Mouse (Mus musculus): ENCODE results near the gene Gm11554. TPM values are rescaled to one million over a fixed set of nuclear protein-coding genes. Genes with fewer than 3 reads are reported as not detected.
"Not testable (repeated sequence)": the region's sequence is repeated elsewhere in the genome, so short reads cannot be mapped to it uniquely, and the experiment has no call there.

Gm11554 gene
- polyA plus RNA-seq (2015; fragmentation: Nextera tagmentation; extraction: Ambion mirVana): not detected in 2 replicates

- H3K27ac ChIP-seq; H3K4me3 ChIP-seq (replicated peaks); H3K9ac ChIP-seq; ATAC-seq (ENCODE audit: low read depth); H3K4me2 ChIP-seq; H3K36me3 ChIP-seq; H3K9me3 ChIP-seq (replicated peaks); H3K27me3 ChIP-seq; H3K4me1 ChIP-seq (replicated peaks); DNase-seq: not testable (repeated sequence)
- no CpG with 5 or more reads among the region's 1 CpGs for WGBS (ENCODE audit: insufficient replicate concordance)
These were observed at the start of gene Gm11554 for GRCm38 (mm10) chr11:99804346-99804745. TSS of gene Gm11554 (minus strand) at chr11:99804446.

GRCm38 (mm10) chr11:99851508-99851907 is 47.3 kb upstream of the Gm11554 start, which contains the start of gene Krtap4-16:
TSS of gene Krtap4-16 (minus strand) at chr11:99851608.
- H3K4me3 ChIP-seq (replicated peaks): no peak within 1 kb of the TSS
- no peak within 1 kb of the TSS for H3K27ac ChIP-seq
- DNase-seq (no peak), ATAC-seq (ENCODE audit: low read depth) (no peak)
- H3K27me3 ChIP-seq: no peaks in the 10 kb centered on the region
- no peak within 1 kb of the TSS for H3K4me2 ChIP-seq
- no peaks in the 10 kb centered on the region for H3K9me3 ChIP-seq (replicated peaks)
- H3K36me3 ChIP-seq: no peaks in the 10 kb centered on the region
- H3K9ac ChIP-seq: no peak within 1 kb of the TSS
- H3K4me1 ChIP-seq (replicated peaks): no peaks in the 10 kb centered on the region

- 57% methylated on average over 2 of the region's 2 CpGs for WGBS (ENCODE audit: insufficient replicate concordance)
- H3K4me3 ChIP-seq (replicated peaks): no peak overlapping the region
These were observed 42.5 kb upstream of the Gm11554 start for GRCm38 (mm10) chr11:99846746-99847145.

GRCm38 (mm10) chr11:99842185-99842584 is 37.9 kb upstream of the Gm11554 start:
- Histone ChIP-seq H3K4me2 (no peak overlapping the region), H3K4me1 (replicated peaks) (no peaks in the 10 kb centered on the region), H3K4me3 (replicated peaks) (no peak overlapping the region), H3K36me3 (no peaks in the 10 kb centered on the region), H3K27me3 (no peaks in the 10 kb centered on the region), H3K9ac (no peak overlapping the region), H3K9me3 (replicated peaks) (0 out of 2 replicates have a peak, but pooled peaks cover 3% of the 10 kb centered on the region), H3K27ac (no peak overlapping the region)
- DNase-seq: no peak
- ATAC-seq (ENCODE audit: low read depth): no peak
- 54% methylated on average over 1 of the region's 1 CpGs for WGBS (ENCODE audit: insufficient replicate concordance)

More at GRCm38 (mm10) chr11:99846746-99847145, 42.5 kb upstream of the Gm11554 start:
- no peaks in the 10 kb centered on the region for H3K27me3 ChIP-seq
- no peak for ATAC-seq (ENCODE audit: low read depth)
- no peak overlapping the region for H3K9ac ChIP-seq
- no peaks in the 10 kb centered on the region for H3K4me1 ChIP-seq (replicated peaks)
- H3K27ac ChIP-seq: no peak overlapping the region
- DNase-seq: no peak
- no peak overlapping the region for H3K4me2 ChIP-seq
- H3K9me3 ChIP-seq (replicated peaks): no peaks in the 10 kb centered on the region
- no peaks in the 10 kb centered on the region for H3K36me3 ChIP-seq

- no peaks in the 10 kb centered on the region for H3K27me3 ChIP-seq
- 67% methylated on average over 1 of the region's 1 CpGs for WGBS (ENCODE audit: insufficient replicate concordance)
- no peak for ATAC-seq (ENCODE audit: low read depth)
These were observed 33.7 kb upstream of the Gm11554 start, which contains the start of gene 2300003K06Rik for GRCm38 (mm10) chr11:99837966-99838365. TSS of gene 2300003K06Rik (minus strand) at chr11:99838066.

GRCm38 (mm10) chr11:99815566-99815965 is 11.3 kb upstream of the Gm11554 start, which contains the start of gene Gm11564:
TSS of gene Gm11564 (minus strand) at chr11:99815666.
- H3K4me2 ChIP-seq; H3K36me3 ChIP-seq; ATAC-seq (ENCODE audit: low read depth); H3K4me1 ChIP-seq (replicated peaks); H3K9me3 ChIP-seq (replicated peaks); H3K27me3 ChIP-seq; H3K4me3 ChIP-seq (replicated peaks); H3K27ac ChIP-seq; H3K9ac ChIP-seq; DNase-seq: not testable (repeated sequence)
- 59% methylated on average over 2 of the region's 2 CpGs for WGBS (ENCODE audit: insufficient replicate concordance)

More at GRCm38 (mm10) chr11:99837966-99838365, 33.7 kb upstream of the Gm11554 start, which contains the start of gene 2300003K06Rik:
- Histone ChIP-seq H3K27ac (no peak within 1 kb of the TSS), H3K9me3 (replicated peaks) (0 out of 2 replicates have a peak, but pooled peaks cover 3% of the 10 kb centered on the region), H3K9ac (no peak within 1 kb of the TSS), H3K4me1 (replicated peaks) (no peaks in the 10 kb centered on the region), H3K36me3 (no peaks in the 10 kb centered on the region), H3K4me3 (replicated peaks) (no peak within 1 kb of the TSS), H3K4me2 (no peak within 1 kb of the TSS)
- DNase-seq: no peak

- not testable (repeated sequence) for H3K9me3 ChIP-seq (replicated peaks); DNase-seq; H3K36me3 ChIP-seq; H3K4me2 ChIP-seq; H3K27ac ChIP-seq; H3K4me1 ChIP-seq (replicated peaks); H3K27me3 ChIP-seq; ATAC-seq (ENCODE audit: low read depth); H3K4me3 ChIP-seq (replicated peaks); H3K9ac ChIP-seq
These were observed 5.5 kb upstream of the Gm11554 start, which contains the start of gene Krtap4-13 for GRCm38 (mm10) chr11:99809792-99810191. TSS of gene Krtap4-13 (minus strand) at chr11:99809892.

- H3K4me1 ChIP-seq (replicated peaks); H3K27me3 ChIP-seq; H3K9ac ChIP-seq; H3K36me3 ChIP-seq; ATAC-seq (ENCODE audit: low read depth); H3K4me2 ChIP-seq; H3K27ac ChIP-seq; H3K4me3 ChIP-seq (replicated peaks); H3K9me3 ChIP-seq (replicated peaks); DNase-seq: not testable (repeated sequence)
- no CpG with 5 or more reads among the region's 1 CpGs for WGBS (ENCODE audit: insufficient replicate concordance)
These were observed 5.4 kb downstream of the Gm11554 start, which contains the start of gene Gm11569 for GRCm38 (mm10) chr11:99798832-99799231. TSS of gene Gm11569 (minus strand) at chr11:99798932.

- DNase-seq: no peak
- Histone ChIP-seq H3K9ac (no peak within 1 kb of the TSS), H3K27ac (no peak within 1 kb of the TSS), H3K27me3 (no peaks in the 10 kb centered on the region), H3K9me3 (replicated peaks) (no peaks in the 10 kb centered on the region), H3K4me3 (replicated peaks) (no peak within 1 kb of the TSS), H3K36me3 (no peaks in the 10 kb centered on the region), H3K4me1 (replicated peaks) (no peaks in the 10 kb centered on the region), H3K4me2 (no peak within 1 kb of the TSS)
- WGBS (ENCODE audit: insufficient replicate concordance): 63% methylated on average over 2 of the region's 2 CpGs
- ATAC-seq (ENCODE audit: low read depth): no peak
These were observed 10.9 kb downstream of the Gm11554 start, which contains the start of gene Gm11596 for GRCm38 (mm10) chr11:99793367-99793766. TSS of gene Gm11596 (minus strand) at chr11:99793467.

GRCm38 (mm10) chr11:99784900-99785299 is 19.3 kb downstream of the Gm11554 start, which contains the start of gene Krtap4-9:
TSS of gene Krtap4-9 (plus strand) at chr11:99785200.
- H3K4me2 ChIP-seq; H3K9me3 ChIP-seq (replicated peaks); H3K27ac ChIP-seq; H3K4me1 ChIP-seq (replicated peaks); H3K9ac ChIP-seq; ATAC-seq (ENCODE audit: low read depth); H3K4me3 ChIP-seq (replicated peaks); DNase-seq; H3K36me3 ChIP-seq; H3K27me3 ChIP-seq: not testable (repeated sequence)

GRCm38 (mm10) chr11:99780604-99781003 is 23.6 kb downstream of the Gm11554 start, which contains the start of gene Krtap4-8:
TSS of gene Krtap4-8 (minus strand) at chr11:99780704.
- no peaks in the 10 kb centered on the region for H3K36me3 ChIP-seq
- H3K27me3 ChIP-seq: no peaks in the 10 kb centered on the region
- H3K9me3 ChIP-seq (replicated peaks): no peaks in the 10 kb centered on the region
- H3K27ac ChIP-seq: no peak within 1 kb of the TSS
- H3K4me2 ChIP-seq: no peak within 1 kb of the TSS
- ATAC-seq (ENCODE audit: low read depth) (no peak), DNase-seq (no peak)
- WGBS (ENCODE audit: insufficient replicate concordance): 76% methylated on average over 2 of the region's 2 CpGs
- no peak within 1 kb of the TSS for H3K4me3 ChIP-seq (replicated peaks)
- H3K9ac ChIP-seq: no peak within 1 kb of the TSS
- H3K4me1 ChIP-seq (replicated peaks): no peaks in the 10 kb centered on the region

GRCm38 (mm10) chr11:99778401-99778800 is 25.8 kb downstream of the Gm11554 start:
- H3K9ac ChIP-seq: no peak overlapping the region
- H3K36me3 ChIP-seq: no peaks in the 10 kb centered on the region
- H3K4me3 ChIP-seq (replicated peaks): no peak overlapping the region
- 69% methylated on average over 7 of the region's 7 CpGs for WGBS (ENCODE audit: insufficient replicate concordance)
- H3K9me3 ChIP-seq (replicated peaks): no peaks in the 10 kb centered on the region
- H3K27ac ChIP-seq: no peak overlapping the region
- DNase-seq (no peak), ATAC-seq (ENCODE audit: low read depth) (no peak)
- no peaks in the 10 kb centered on the region for H3K27me3 ChIP-seq
- no peak overlapping the region for H3K4me2 ChIP-seq
- no peaks in the 10 kb centered on the region for H3K4me1 ChIP-seq (replicated peaks)
